Mouse (Mus musculus): ENCODE measurements around the gene Tm6sf1.

DNA sequence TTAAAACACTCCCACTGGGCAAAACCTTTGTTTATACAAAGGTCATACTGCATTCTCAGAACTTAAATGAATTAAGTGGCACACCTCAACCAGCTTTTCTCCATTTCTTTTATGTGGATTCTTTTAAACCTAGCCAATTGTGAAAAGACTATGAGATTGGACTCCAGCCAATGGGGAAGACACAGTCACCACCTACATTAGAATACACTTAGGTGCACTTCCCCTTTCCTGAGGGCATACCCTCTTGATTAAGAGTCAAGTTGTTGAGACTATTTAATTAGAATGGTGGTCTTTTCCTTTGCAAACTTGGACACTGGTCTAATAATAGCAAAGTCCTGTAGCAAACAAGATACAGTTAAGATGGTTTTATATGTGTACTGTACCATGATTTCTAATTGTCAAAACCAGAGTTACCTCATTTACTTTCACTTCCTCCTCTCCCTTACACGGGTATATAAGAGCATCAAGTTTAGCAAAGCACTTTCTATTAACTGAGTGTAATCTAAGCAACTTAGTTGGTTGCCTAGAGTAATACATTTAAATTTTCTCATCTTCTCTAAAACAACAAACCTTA lies 62.7 kb downstream of the Tm6sf1 start:
- TF ChIP-seq POLR2AphosphoS2 (IDR thresholded peaks at IDR 0.05; ENCODE audit: insufficient read length, low read depth): no peak
- no peak for TF ChIP-seq POLR2A (IDR thresholded peaks at IDR 0.05; ENCODE audit: insufficient read length, low read depth)
- TF ChIP-seq CEBPB (IDR thresholded peaks at IDR 0.05; ENCODE audit: insufficient read depth, poor library complexity, severe bottlenecking): no peak
- no peak for TF ChIP-seq MAX (IDR thresholded peaks at IDR 0.05; ENCODE audit: low read depth)
- TF ChIP-seq USF1 (IDR thresholded peaks at IDR 0.05; ENCODE audit: low read depth): no peak
- TF ChIP-seq TCF12 (IDR thresholded peaks at IDR 0.05; ENCODE audit: insufficient read depth, poor library complexity, severe bottlenecking): no peak
- no peak for TF ChIP-seq MYOD1 (IDR thresholded peaks at IDR 0.05; ENCODE audit: control insufficient read depth in 1 of 3, insufficient read length in 2 of 3, low read depth in 2 of 3)
